Mouse (Mus musculus) heart, embryonic 10.5 days (tissue): Measurements from ENCODE around the gene Ror1. TPM values are rescaled to one million over a fixed set of nuclear protein-coding genes. Genes with fewer than 3 reads are reported as not detected.

ENCODE experiments used
- DNase-seq: peaks from one replicate; pipeline ENCODE4 v3.0.0-alpha.2; 2017; ENCODE audit warnings: low spot score
- H3K27ac ChIP-seq: fragments of 300-500 bp; sonication (generic); 2 replicates; pipeline ENCODE4 v1.5.1; 2016; ENCODE audit warnings: mild to moderate bottlenecking
- H3K27me3 ChIP-seq: fragments of 300-500 bp; sonication (generic); 2 replicates; pipeline ENCODE4 v1.6.1; 2016; ENCODE audit warnings: mild to moderate bottlenecking; ENCODE audit not compliant: poor library complexity, insufficient read depth, severe bottlenecking
- H3K36me3 ChIP-seq: fragments of 300-500 bp; sonication (generic); 2 replicates; pipeline ENCODE4 v1.6.1; 2016; ENCODE audit warnings: mild to moderate bottlenecking, moderate library complexity
- H3K4me1 ChIP-seq: fragments of 300-500 bp; sonication (generic); 2 replicates; pipeline ENCODE4 v1.6.1; 2016; ENCODE audit warnings: mild to moderate bottlenecking
- H3K4me3 ChIP-seq: fragments of 300-500 bp; sonication (generic); 2 replicates; pipeline ENCODE4 v1.5.1; 2016; ENCODE audit warnings: mild to moderate bottlenecking, moderate library complexity
- H3K9me3 ChIP-seq: fragments of 300-500 bp; sonication (generic); 2 replicates; pipeline ENCODE4 v1.6.1; 2016; ENCODE audit warnings: mild to moderate bottlenecking, moderate library complexity
- WGBS: fragments of 180-500 bp; shearing (Covaris S2); methylation state at CpG from one replicate; pipeline ENCODE4 v1.1.7; 2016; 5-methylcytosine and 5-hydroxymethylcytosine counted together
- polyA plus RNA-seq: library from polyadenylated mRNA; unstranded; fragments of >200 nt; fragmentation: Nextera tagmentation; extraction: Ambion mirVana; gene quantifications from 2 replicates; pipeline ENCODE4 v1.2.1, GENCODE M21; 2016

The Ror1 gene
- polyA plus RNA-seq, 1 experiment from 2014 or later, result 9.3 TPM

- no peak for DNase-seq
- Histone ChIP-seq H3K27me3 (peaks cover 5% of the 10 kb centered on the region; the same call in 1 of the 2 replicates), H3K4me1 (peaks cover 23% of the 10 kb centered on the region), H3K4me3 (no peak overlapping the region), H3K27ac (no peak overlapping the region), H3K36me3 (no peaks in the 10 kb centered on the region), H3K9me3 (no peaks in the 10 kb centered on the region)
These were observed 191.2 kb downstream of the Ror1 start for GRCm38 (mm10) chr4:100286800-100287199.

GRCm38 (mm10) chr4:100287829-100288228, 192.2 kb downstream of the Ror1 start:
- WGBS, result 88% methylated on average over 4 of the region's 4 CpGs
- peaks cover 5% of the 10 kb centered on the region; the same call in 1 of the 2 replicates for H3K27me3 ChIP-seq
- no peak overlapping the region for H3K27ac ChIP-seq
- DNase-seq, result no peak
- no peak overlapping the region for H3K4me3 ChIP-seq
- H3K4me1 ChIP-seq, result peaks cover 21% of the 10 kb centered on the region; the same call in 1 of the 2 replicates
- no peaks in the 10 kb centered on the region for H3K36me3 ChIP-seq
- H3K9me3 ChIP-seq, result no peaks in the 10 kb centered on the region

- no peaks in the 10 kb centered on the region for H3K36me3 ChIP-seq
- H3K4me3 ChIP-seq, result no peak overlapping the region
- 85% methylated on average over 5 of the region's 5 CpGs for WGBS
- DNase-seq, result no peak
- no peaks in the 10 kb centered on the region for H3K9me3 ChIP-seq
- no peaks in the 10 kb centered on the region for H3K4me1 ChIP-seq
- H3K27ac ChIP-seq, result no peak overlapping the region
- peaks cover 32% of the 10 kb centered on the region for H3K27me3 ChIP-seq
These were observed 195.5 kb downstream of the Ror1 start for GRCm38 (mm10) chr4:100291015-100291651.

- H3K27me3 ChIP-seq, result peaks cover 67% of the 10 kb centered on the region
- peak overlapping the region; percentile 9; the same call in 1 of the 2 replicates for H3K4me3 ChIP-seq
- DNase-seq, result peak; percentile 88
- H3K27ac ChIP-seq, result no peak overlapping the region
- H3K4me1 ChIP-seq, result peaks cover 31% of the 10 kb centered on the region
- no peaks in the 10 kb centered on the region for H3K36me3 ChIP-seq
- WGBS, result 10% methylated on average over 6 of the region's 6 CpGs
- no peaks in the 10 kb centered on the region for H3K9me3 ChIP-seq
These were observed 202.1 kb downstream of the Ror1 start for GRCm38 (mm10) chr4:100297678-100298077.

GRCm38 (mm10) chr4:100298566-100298965, 203.0 kb downstream of the Ror1 start:
- H3K4me1 ChIP-seq, result peaks cover 31% of the 10 kb centered on the region
- no peaks in the 10 kb centered on the region for H3K9me3 ChIP-seq
- 52% methylated on average over 5 of the region's 5 CpGs for WGBS
- H3K36me3 ChIP-seq, result no peaks in the 10 kb centered on the region
- peaks cover 72% of the 10 kb centered on the region for H3K27me3 ChIP-seq
- no peak overlapping the region for H3K4me3 ChIP-seq
- no peak for DNase-seq
- no peak overlapping the region for H3K27ac ChIP-seq

GRCm38 (mm10) chr4:100300171-100300570, 204.6 kb downstream of the Ror1 start:
- Histone ChIP-seq H3K27me3 (peaks cover 67% of the 10 kb centered on the region), H3K4me3 (no peak overlapping the region), H3K9me3 (no peaks in the 10 kb centered on the region), H3K4me1 (peaks cover 31% of the 10 kb centered on the region), H3K27ac (no peak overlapping the region), H3K36me3 (no peaks in the 10 kb centered on the region)
- DNase-seq, result no peak
- WGBS, result 78% methylated on average over 5 of the region's 5 CpGs

GRCm38 (mm10) chr4:100301423-100301822, 205.8 kb downstream of the Ror1 start:
- Histone ChIP-seq H3K4me3 (no peak overlapping the region), H3K9me3 (no peaks in the 10 kb centered on the region), H3K4me1 (peaks cover 31% of the 10 kb centered on the region), H3K27ac (no peak overlapping the region), H3K27me3 (peaks cover 68% of the 10 kb centered on the region), H3K36me3 (no peaks in the 10 kb centered on the region)
- DNase-seq, result no peak
- 52% methylated on average over 1 of the region's 1 CpGs for WGBS

- WGBS, result 70% methylated on average over 4 of the region's 4 CpGs
These were observed 211.8 kb downstream of the Ror1 start for GRCm38 (mm10) chr4:100307365-100307764.

GRCm38 (mm10) chr4:100311775-100312537, 216.4 kb downstream of the Ror1 start:
- Histone ChIP-seq H3K4me3 (no peak overlapping the region), H3K27me3 (peaks cover 30% of the 10 kb centered on the region), H3K4me1 (0 out of 2 replicates have a peak, but pooled peaks cover 3% of the 10 kb centered on the region), H3K36me3 (no peaks in the 10 kb centered on the region), H3K9me3 (no peaks in the 10 kb centered on the region), H3K27ac (no peak overlapping the region)
- no peak for DNase-seq
- WGBS, result 82% methylated on average over 10 of the region's 10 CpGs

More at GRCm38 (mm10) chr4:100307365-100307764, 211.8 kb downstream of the Ror1 start:
- DNase-seq, result no peak
- H3K27ac ChIP-seq, result no peak overlapping the region
- H3K27me3 ChIP-seq, result peaks cover 59% of the 10 kb centered on the region
- H3K36me3 ChIP-seq, result no peaks in the 10 kb centered on the region
- 0 out of 2 replicates have a peak, but pooled peaks cover 3% of the 10 kb centered on the region for H3K4me1 ChIP-seq
- H3K4me3 ChIP-seq, result no peak overlapping the region
- H3K9me3 ChIP-seq, result no peaks in the 10 kb centered on the region

- peaks cover 5% of the 10 kb centered on the region; the same call in 1 of the 2 replicates for H3K36me3 ChIP-seq
- H3K9me3 ChIP-seq, result peaks cover 5% of the 10 kb centered on the region
- H3K4me3 ChIP-seq, result no peak overlapping the region
- H3K27me3 ChIP-seq, result peaks cover 29% of the 10 kb centered on the region; the same call in 1 of the 2 replicates
- H3K4me1 ChIP-seq, result no peaks in the 10 kb centered on the region
- WGBS, result 77% methylated on average over 1 of the region's 1 CpGs
- H3K27ac ChIP-seq, result no peak overlapping the region
- no peak for DNase-seq
These were observed 219.5 kb downstream of the Ror1 start for GRCm38 (mm10) chr4:100315066-100315465.

GRCm38 (mm10) chr4:100321758-100322157, 226.2 kb downstream of the Ror1 start:
- H3K27ac ChIP-seq, result peak overlapping the region; percentile 17; the same call in 1 of the 2 replicates
- no peak for DNase-seq
- 46% methylated on average over 6 of the region's 6 CpGs for WGBS

GRCm38 (mm10) chr4:100324719-100325515, 229.3 kb downstream of the Ror1 start:
- no peak for DNase-seq
- 83% methylated on average over 14 of the region's 14 CpGs for WGBS
- H3K36me3 ChIP-seq, result no peaks in the 10 kb centered on the region
- H3K27ac ChIP-seq, result no peak overlapping the region
- peaks cover 52% of the 10 kb centered on the region for H3K27me3 ChIP-seq
- H3K4me1 ChIP-seq, result peaks cover 8% of the 10 kb centered on the region
- no peaks in the 10 kb centered on the region for H3K9me3 ChIP-seq
- no peak overlapping the region for H3K4me3 ChIP-seq

More at GRCm38 (mm10) chr4:100321758-100322157, 226.2 kb downstream of the Ror1 start:
- H3K36me3 ChIP-seq, result peaks cover 5% of the 10 kb centered on the region; the same call in 1 of the 2 replicates
- peaks cover 8% of the 10 kb centered on the region for H3K4me1 ChIP-seq
- no peak overlapping the region for H3K4me3 ChIP-seq
- peaks cover 5% of the 10 kb centered on the region for H3K9me3 ChIP-seq
- H3K27me3 ChIP-seq, result peaks cover 55% of the 10 kb centered on the region
